Mouse (Mus musculus): ENCODE data around the gene Hbq1a.

GRCm38 (mm10) chr11:32287493-32287825 lies 12.4 kb upstream of the Hbq1a start:
- TF ChIP-seq CTCF (IDR thresholded peaks at IDR 0.05) = no peak
- no peak for TF ChIP-seq EP300 (IDR thresholded peaks at IDR 0.05)

Data from lung, postnatal 0 days (tissue).